Mouse (Mus musculus): Measurements from ENCODE around the gene Mup4. TPM values are rescaled to one million over a fixed set of nuclear protein-coding genes. Genes with fewer than 3 reads are reported as not detected.
A peak's percentile ranks its signal among the peaks of the same experiment; 100 is the strongest.
"Not testable (repeated sequence)": the region's sequence is repeated elsewhere in the genome, so short reads cannot be mapped to it uniquely, and the experiment has no call there.

Mup4 gene
- polyA plus RNA-seq (2016; fragmentation: Nextera tagmentation; extraction: Ambion mirVana), result not detected in 2 replicates

DNA sequence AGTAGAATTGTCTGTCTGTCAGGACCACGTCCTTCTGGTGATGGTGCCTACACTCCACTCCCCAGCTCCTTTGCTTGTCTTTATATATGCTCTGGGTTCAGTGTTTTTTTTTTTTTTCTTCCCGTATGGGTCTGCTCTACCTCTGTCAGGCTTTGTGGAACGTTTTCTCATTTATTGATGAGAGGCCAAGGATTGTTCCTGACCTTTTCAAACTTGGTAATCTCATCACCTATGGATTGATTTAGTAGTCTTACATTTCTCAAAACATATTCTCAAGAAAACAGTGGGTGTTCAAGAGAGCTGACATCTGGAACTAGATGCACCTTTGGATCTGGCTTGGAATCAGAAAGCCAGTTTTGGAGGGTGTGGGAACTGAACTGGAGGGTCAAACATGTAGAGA lies at the start of gene Mup4:
TSS of gene Mup4 (minus strand) at position 101 of the 400 bp plus-strand sequence.
- Histone ChIP-seq H3K4me3 (no peak within 1 kb of the TSS), H3K4me2 (replicated peaks) (no peak within 1 kb of the TSS), H3K36me3 (no peaks in the 10 kb centered on the region), H3K9ac (no peak within 1 kb of the TSS), H3K27me3 (replicated peaks) (no peaks in the 10 kb centered on the region), H3K4me1 (no peaks in the 10 kb centered on the region), H3K9me3 (no peaks in the 10 kb centered on the region), H3K27ac (no peak within 1 kb of the TSS)
- no peak for ATAC-seq (ENCODE audit: low FRiP score, low read depth)
- WGBS, result 84% methylated on average over 3 of the region's 3 CpGs

GRCm38 (mm10) chr4:59997894-59998293 lies 37.4 kb upstream of the Mup4 start:
- H3K4me1 ChIP-seq; H3K27me3 ChIP-seq (replicated peaks); ATAC-seq (ENCODE audit: low FRiP score, low read depth); H3K36me3 ChIP-seq; H3K4me2 ChIP-seq (replicated peaks); H3K27ac ChIP-seq; H3K4me3 ChIP-seq; H3K9me3 ChIP-seq; H3K9ac ChIP-seq: not testable (repeated sequence)

DNA sequence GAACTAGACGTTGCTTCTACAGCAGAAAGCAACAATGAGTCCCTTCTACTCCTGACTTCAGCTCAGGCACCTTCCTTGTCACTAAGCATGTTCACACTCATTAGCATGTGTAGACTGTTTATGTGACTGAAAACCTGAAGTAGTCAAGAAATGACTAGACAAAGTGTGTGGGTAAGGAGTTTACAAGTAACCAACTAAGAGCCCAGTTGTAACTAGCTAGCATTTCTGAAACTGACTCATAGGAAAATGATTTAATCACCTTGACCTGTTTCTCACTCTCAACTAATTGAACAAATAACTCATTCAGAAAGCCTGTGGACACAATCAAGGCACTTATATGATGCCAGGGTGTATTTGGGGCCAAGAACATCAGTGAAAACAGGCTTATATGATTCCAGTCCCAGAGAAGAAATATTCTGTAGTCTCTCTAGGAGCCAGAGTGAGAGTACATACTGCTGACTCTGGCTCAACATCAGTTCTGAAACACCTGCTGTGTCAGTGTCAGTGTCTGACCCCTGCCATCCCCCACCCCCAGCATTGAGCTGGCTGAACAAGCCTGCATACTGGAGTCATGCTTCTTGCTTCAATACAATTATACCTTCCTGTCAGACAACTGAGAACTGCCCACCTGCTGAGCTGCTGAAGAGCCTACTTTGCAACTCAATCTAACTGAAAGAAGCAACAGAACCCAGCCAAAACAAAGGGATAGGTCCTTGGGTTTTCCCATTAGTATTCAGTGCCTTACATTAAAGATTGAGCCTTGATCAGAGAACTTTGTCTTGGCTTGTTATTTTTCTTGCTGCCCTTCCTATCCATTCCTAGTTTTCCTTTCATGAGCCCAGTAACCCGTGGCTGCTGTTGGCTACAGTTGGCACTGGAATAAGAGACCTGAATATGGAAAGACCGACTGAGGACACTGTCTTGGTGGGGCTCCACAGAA lies 3.2 kb upstream of the Mup4 start, which contains the start of gene Mup6:
TSS of gene Mup6 (plus strand) at position 890 of the 940 bp plus-strand sequence.
- 37% methylated on average over 3 of the region's 3 CpGs for WGBS
- Histone ChIP-seq H3K4me1 (no peaks in the 10 kb centered on the region), H3K9me3 (no peaks in the 10 kb centered on the region), H3K9ac (no peak within 1 kb of the TSS), H3K36me3 (no peaks in the 10 kb centered on the region), H3K4me2 (replicated peaks) (no peak within 1 kb of the TSS), H3K27ac (no peak within 1 kb of the TSS), H3K27me3 (replicated peaks) (no peaks in the 10 kb centered on the region), H3K4me3 (no peak within 1 kb of the TSS)
- ATAC-seq (ENCODE audit: low FRiP score, low read depth), result no peak

DNA sequence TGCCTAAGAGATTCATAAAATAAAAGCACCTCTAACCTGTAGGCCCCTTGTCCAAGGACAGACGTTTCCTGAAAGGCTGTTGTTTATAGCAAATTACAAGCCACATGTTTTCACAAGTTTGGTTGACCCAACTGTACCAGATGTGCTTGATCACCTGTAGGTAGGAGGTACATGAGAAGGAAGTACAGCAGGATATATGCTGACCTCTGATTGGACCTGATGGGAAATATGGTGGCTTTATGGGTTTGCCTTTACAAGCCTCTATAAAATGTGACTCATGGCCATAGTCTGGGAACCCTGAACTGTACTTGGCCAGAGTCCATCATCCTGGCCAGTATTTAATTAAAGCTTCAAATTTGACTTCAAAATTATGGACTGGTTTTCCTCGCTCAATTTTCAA lies 23.0 kb downstream of the Mup4 start:
- Histone ChIP-seq H3K4me3 (no peak overlapping the region), H3K27me3 (replicated peaks) (no peaks in the 10 kb centered on the region), H3K27ac (no peak overlapping the region), H3K9ac (no peak overlapping the region), H3K36me3 (no peaks in the 10 kb centered on the region), H3K4me1 (no peaks in the 10 kb centered on the region), H3K9me3 (no peaks in the 10 kb centered on the region), H3K4me2 (replicated peaks) (no peak overlapping the region)
- ATAC-seq (ENCODE audit: low FRiP score, low read depth), result no peak
- WGBS, result 73% methylated on average over 2 of the region's 2 CpGs

- H3K27ac ChIP-seq, result no peak overlapping the region
Observed at GRCm38 (mm10) chr4:59932505-59933281, 27.8 kb downstream of the Mup4 start.

DNA sequence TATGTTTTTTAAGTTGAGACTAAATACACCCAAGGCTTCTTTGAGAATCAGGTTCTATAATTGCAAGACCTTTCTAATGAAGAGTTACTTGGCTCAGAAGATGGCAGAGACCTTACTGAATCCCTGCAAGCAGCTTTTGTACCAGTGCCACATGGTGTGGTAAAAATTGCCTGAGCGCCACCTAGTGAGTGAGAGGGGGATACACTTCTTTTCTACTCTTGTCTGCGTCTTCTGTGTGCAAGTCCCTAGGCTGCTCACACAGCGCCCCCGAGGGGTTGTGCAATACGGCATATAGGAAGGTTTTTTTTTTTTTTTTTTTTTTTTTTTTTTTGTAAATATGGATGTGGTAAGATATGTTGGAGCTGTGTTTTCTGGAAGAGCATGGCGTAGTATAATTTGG lies 32.2 kb downstream of the Mup4 start:
- Histone ChIP-seq H3K9me3 (no peaks in the 10 kb centered on the region), H3K4me1 (no peaks in the 10 kb centered on the region), H3K27me3 (replicated peaks) (no peaks in the 10 kb centered on the region), H3K4me2 (replicated peaks) (no peak overlapping the region), H3K4me3 (no peak overlapping the region), H3K27ac (no peak overlapping the region), H3K36me3 (no peaks in the 10 kb centered on the region), H3K9ac (no peak overlapping the region)
- peak; percentile 42; the same call in 1 of the 2 replicates for ATAC-seq (ENCODE audit: low FRiP score, low read depth)
- WGBS, result 31% methylated on average over 6 of the region's 6 CpGs

More at GRCm38 (mm10) chr4:59932505-59933281, 27.8 kb downstream of the Mup4 start:
- ATAC-seq (ENCODE audit: low FRiP score, low read depth), result peak; percentile 83
- Histone ChIP-seq H3K4me2 (replicated peaks) (no peak overlapping the region), H3K36me3 (no peaks in the 10 kb centered on the region), H3K9me3 (no peaks in the 10 kb centered on the region), H3K4me1 (no peaks in the 10 kb centered on the region), H3K27me3 (replicated peaks) (no peaks in the 10 kb centered on the region), H3K4me3 (no peak overlapping the region), H3K9ac (no peak overlapping the region)
- 60% methylated on average over 6 of the region's 6 CpGs for WGBS

GRCm38 (mm10) chr4:59927666-59928065 lies 32.8 kb downstream of the Mup4 start:
- no peak for ATAC-seq (ENCODE audit: low FRiP score, low read depth)
- Histone ChIP-seq H3K9me3 (no peaks in the 10 kb centered on the region), H3K36me3 (no peaks in the 10 kb centered on the region), H3K27me3 (replicated peaks) (no peaks in the 10 kb centered on the region), H3K9ac (no peak overlapping the region), H3K27ac (no peak overlapping the region), H3K4me1 (no peaks in the 10 kb centered on the region), H3K4me3 (no peak overlapping the region), H3K4me2 (replicated peaks) (no peak overlapping the region)
- 66% methylated on average over 3 of the region's 3 CpGs for WGBS

GRCm38 (mm10) chr4:59925082-59925481 lies 35.4 kb downstream of the Mup4 start:
- H3K9ac ChIP-seq, result no peak overlapping the region
- H3K27me3 ChIP-seq (replicated peaks), result no peaks in the 10 kb centered on the region
- 86% methylated on average over 9 of the region's 9 CpGs for WGBS
- no peak overlapping the region for H3K4me2 ChIP-seq (replicated peaks)
- H3K4me3 ChIP-seq, result no peak overlapping the region
- no peaks in the 10 kb centered on the region for H3K36me3 ChIP-seq
- no peak overlapping the region for H3K27ac ChIP-seq
- no peak for ATAC-seq (ENCODE audit: low FRiP score, low read depth)
- no peaks in the 10 kb centered on the region for H3K4me1 ChIP-seq
- no peaks in the 10 kb centered on the region for H3K9me3 ChIP-seq

DNA sequence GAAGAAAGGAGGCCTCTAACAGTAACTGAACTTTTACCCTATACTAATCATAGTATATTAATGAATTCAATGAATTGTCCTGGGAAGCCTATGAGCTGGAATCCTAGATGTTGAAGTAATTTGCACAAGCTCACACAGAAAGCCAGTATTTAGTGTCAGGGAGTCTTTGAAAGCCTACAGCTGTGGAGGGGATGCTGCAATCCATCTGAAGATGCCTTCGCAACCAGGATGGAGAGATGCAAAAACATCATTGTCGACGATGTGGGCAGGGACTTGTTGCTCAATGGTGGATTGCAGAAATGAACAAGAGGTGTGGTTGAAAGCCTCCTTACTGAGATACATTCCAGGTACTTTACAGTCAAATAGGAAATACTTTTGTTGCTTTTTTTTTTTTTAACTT lies 42.5 kb downstream of the Mup4 start:
- Histone ChIP-seq H3K9me3 (no peaks in the 10 kb centered on the region), H3K4me2 (replicated peaks) (no peak overlapping the region)
- WGBS, result 90% methylated on average over 3 of the region's 3 CpGs

GRCm38 (mm10) chr4:59914608-59915403 lies 45.7 kb downstream of the Mup4 start, which contains the start of gene Slc46a2:
TSS of gene Slc46a2 (minus strand) at chr4:59915056.
- Histone ChIP-seq H3K27me3 (replicated peaks) (peaks cover 11% of the 10 kb centered on the region), H3K27ac (no peak within 1 kb of the TSS), H3K4me2 (replicated peaks) (0 out of 2 replicates have a peak within 1 kb of the TSS, but pooled peaks have one; percentile 24), H3K9ac (no peak within 1 kb of the TSS), H3K36me3 (no peaks in the 10 kb centered on the region), H3K9me3 (no peaks in the 10 kb centered on the region), H3K4me3 (no peak within 1 kb of the TSS), H3K4me1 (no peaks in the 10 kb centered on the region)
- 19% methylated on average over 22 of the region's 22 CpGs for WGBS
- no peak for ATAC-seq (ENCODE audit: low FRiP score, low read depth)

More for the DNA sequence above, 42.5 kb downstream of the Mup4 start:
- H3K27ac ChIP-seq, result no peak overlapping the region
- ATAC-seq (ENCODE audit: low FRiP score, low read depth), result no peak
- H3K4me1 ChIP-seq, result no peaks in the 10 kb centered on the region
- H3K9ac ChIP-seq, result no peak overlapping the region
- no peak overlapping the region for H3K4me3 ChIP-seq
- no peaks in the 10 kb centered on the region for H3K36me3 ChIP-seq
- peaks cover 11% of the 10 kb centered on the region for H3K27me3 ChIP-seq (replicated peaks)

DNA sequence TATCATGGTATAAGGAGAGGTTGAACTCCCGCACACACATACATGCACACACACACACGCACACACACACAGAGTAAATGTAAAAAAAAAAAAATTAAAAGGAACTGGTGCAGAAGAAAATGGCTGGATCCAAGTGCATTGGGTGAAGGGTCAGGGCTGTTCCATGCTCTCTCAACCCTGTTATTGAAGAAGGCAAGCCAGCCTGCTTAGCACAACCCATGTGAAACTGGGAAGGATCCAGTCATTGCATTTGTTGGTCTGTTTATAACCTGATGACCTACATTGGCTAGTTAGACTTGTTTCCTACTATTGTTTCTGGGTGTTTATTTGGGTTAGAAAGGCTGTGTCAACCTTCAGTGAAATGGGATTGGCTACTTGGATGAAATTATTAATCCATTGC lies 51.7 kb downstream of the Mup4 start:
- Histone ChIP-seq H3K4me1 (no peaks in the 10 kb centered on the region), H3K9me3 (no peaks in the 10 kb centered on the region), H3K4me3 (no peak overlapping the region), H3K27ac (no peak overlapping the region), H3K36me3 (no peaks in the 10 kb centered on the region), H3K4me2 (replicated peaks) (no peak overlapping the region), H3K9ac (no peak overlapping the region), H3K27me3 (replicated peaks) (no peaks in the 10 kb centered on the region)
- no peak for ATAC-seq (ENCODE audit: low FRiP score, low read depth)
- 94% methylated on average over 2 of the region's 2 CpGs for WGBS
